8 mouse cellular contexts compared by ENCODE assay signal in genomic region chr9:109082124-109082800, GRCm38 (mm10). TPM values are rescaled to one million over a fixed set of nuclear protein-coding genes. Genes with fewer than 3 reads are reported as not detected.
DNase-seq lines count a peak whose midpoint lies in the region; ATAC-seq and TF ChIP-seq lines count a peak whose summit lies in the region.

Gene Ccdc51, plus strand, starts transcription at chr9:109082493.
Gene Tma7, minus strand, starts transcription at chr9:109082587.

- ATAC-seq in forebrain, postnatal 0 days, result peak; percentile 99
- peak; percentile 98 for ATAC-seq in lung, embryonic 14.5 days (ENCODE audit: insufficient read depth)
- ATAC-seq in neutrophil, adult 5-6 weeks (ENCODE audit: extremely low read depth, insufficient number of reproducible peaks, low FRiP score, poor library complexity, severe bottlenecking), result peak; percentile 97

- no peak for TF ChIP-seq EP300 in MEL (IDR thresholded peaks at IDR 0.05; ENCODE audit: low read depth in 1 of 2, low read length in 2 of 2)

- no peak for TF ChIP-seq RAD21 in MEL (IDR thresholded peaks at IDR 0.05; ENCODE audit: low read depth, low read length)

- DNase-seq in MEL (ENCODE audit: low read depth, low spot score), result peak; percentile 97
- peak; percentile 87 for DNase-seq in cerebellum, adult 11-12 months
- DNase-seq in forebrain, postnatal 0 days, result peak; percentile 87
- DNase-seq in heart, postnatal 4 days, result peak; percentile 84
- peak; percentile 87 to 88 for DNase-seq in layer of hippocampus, adult 8-10 months (ENCODE audit: low spot score in 2 of 2)
- DNase-seq in lung, embryonic 14.5 days, result peak; percentile 89
- DNase-seq in testis, postnatal 14 days (ENCODE audit: low spot score), result peak; percentile 86

- peak within 1 kb of the TSS; percentile 76 for H3K4me2 ChIP-seq in forebrain, postnatal 0 days (ENCODE audit: low read depth)
- H3K4me2 ChIP-seq in lung, embryonic 14.5 days, result peak within 1 kb of the TSS; percentile 86

- peak within 1 kb of the TSS; percentile 75 for H3K27ac ChIP-seq in MEL (ENCODE audit: control insufficient read depth, low read depth, low read length)
- peak within 1 kb of the TSS; percentile 76 for H3K27ac ChIP-seq in forebrain, postnatal 0 days (ENCODE audit: low read depth, low read length)
- H3K27ac ChIP-seq in lung, embryonic 14.5 days (ENCODE audit: low read depth), result peak within 1 kb of the TSS; percentile 68

- TF ChIP-seq CTCF in MEL (IDR thresholded peaks at IDR 0.05 in 2 of 3, conservative IDR thresholded peaks at IDR 0.05 in 1 of 3; ENCODE audit: control insufficient read depth in 1 of 3, insufficient read depth in 1 of 3, low read depth in 2 of 3, low read length in 3 of 3, poor library complexity in 1 of 3, severe bottlenecking in 1 of 3), result no peak
- TF ChIP-seq CTCF in forebrain, postnatal 0 days (IDR thresholded peaks at IDR 0.05; ENCODE audit: low read depth), result no peak
- no peak for TF ChIP-seq CTCF in lung, embryonic 14.5 days (IDR thresholded peaks at IDR 0.05; ENCODE audit: low read depth)

- peaks cover 37% of the 10 kb centered on the region for H3K79me2 ChIP-seq in MEL (ENCODE audit: control insufficient read depth, insufficient read depth, low read length, poor library complexity)

- H3K9me3 ChIP-seq in MEL (replicated peaks; ENCODE audit: insufficient read depth, low read length), result no peaks in the 10 kb centered on the region
- no peaks in the 10 kb centered on the region for H3K9me3 ChIP-seq in forebrain, postnatal 0 days (ENCODE audit: low read length)
- H3K9me3 ChIP-seq in lung, embryonic 14.5 days (ENCODE audit: low read depth, low read length), result no peaks in the 10 kb centered on the region

- peak within 1 kb of the TSS; percentile 56 to 82 for H3K4me3 ChIP-seq in MEL (ENCODE audit: control insufficient read depth in 1 of 2, insufficient read depth in 1 of 2, low read depth in 2 of 2, low read length in 2 of 2)
- peak within 1 kb of the TSS; percentile 71 for H3K4me3 ChIP-seq in forebrain, postnatal 0 days (ENCODE audit: low read depth, low read length)
- H3K4me3 ChIP-seq in lung, embryonic 14.5 days (ENCODE audit: low read depth, low read length), result peak within 1 kb of the TSS; percentile 50

- H3K9ac ChIP-seq in MEL (ENCODE audit: control insufficient read depth, low read depth, low read length, poor library complexity, severe bottlenecking), result peak within 1 kb of the TSS; percentile 74
- H3K9ac ChIP-seq in forebrain, postnatal 0 days, result peak within 1 kb of the TSS; percentile 76
- peak within 1 kb of the TSS; percentile 68 for H3K9ac ChIP-seq in lung, embryonic 14.5 days

- H3K36me3 ChIP-seq in MEL (ENCODE audit: control insufficient read depth in 1 of 2, insufficient read depth in 2 of 2, low read length in 2 of 2), result peaks cover 4 to 6% of the 10 kb centered on the region in 2 experiments; a peak in 3 of 4 replicates
- peaks cover 14% of the 10 kb centered on the region; the same call in 1 of the 2 replicates for H3K36me3 ChIP-seq in forebrain, postnatal 0 days (ENCODE audit: insufficient read depth)
- peaks cover 24% of the 10 kb centered on the region for H3K36me3 ChIP-seq in lung, embryonic 14.5 days (ENCODE audit: insufficient read depth)

- TF ChIP-seq POLR2A in MEL (IDR thresholded peaks at IDR 0.05; ENCODE audit: control insufficient read depth in 1 of 2, insufficient read depth in 1 of 2, low read depth in 1 of 2, low read length in 2 of 2, poor library complexity in 1 of 2), result peak; percentile 85 to 94

- no peaks in the 10 kb centered on the region for H3K27me3 ChIP-seq in MEL (ENCODE audit: control insufficient read depth in 1 of 2, insufficient read depth in 2 of 2, low read length in 2 of 2)
- H3K27me3 ChIP-seq in forebrain, postnatal 0 days (ENCODE audit: insufficient read depth, low read length), result no peaks in the 10 kb centered on the region
- H3K27me3 ChIP-seq in lung, embryonic 14.5 days (ENCODE audit: insufficient read depth, low read length), result no peaks in the 10 kb centered on the region

- under 1% methylated on average over 37 of the region's 37 CpGs for WGBS in forebrain, postnatal 0 days
- WGBS in lung, embryonic 14.5 days, result under 1% methylated on average over 37 of the region's 37 CpGs

- peaks cover 0 to 9% of the 10 kb centered on the region in 2 experiments; a peak in 2 of 4 replicates for H3K4me1 ChIP-seq in MEL (ENCODE audit: control insufficient read depth in 1 of 2, insufficient read depth in 2 of 2, low read length in 2 of 2)
- peaks cover 6% of the 10 kb centered on the region; the same call in 1 of the 2 replicates for H3K4me1 ChIP-seq in forebrain, postnatal 0 days (ENCODE audit: insufficient read depth)
- H3K4me1 ChIP-seq in lung, embryonic 14.5 days (ENCODE audit: insufficient read depth), result peaks cover 11% of the 10 kb centered on the region

TF ChIP-seq in MEL, 35 proteins besides CTCF, POLR2A, EP300 and RAD21:
- TF ChIP-seq KAT2A (conservative IDR thresholded peaks at IDR 0.05; ENCODE audit: low read depth, low read length) (peak; percentile 47; the same call in 1 of the 2 replicates), SIN3A (IDR thresholded peaks at IDR 0.05; ENCODE audit: low read length) (peak; percentile 91), MAX (IDR thresholded peaks at IDR 0.05; ENCODE audit: low read length) (peak; percentile 42), MAZ (IDR thresholded peaks at IDR 0.05; ENCODE audit: low read depth, low read length) (peak; percentile 50; the same call in 1 of the 2 replicates), CHD2 (IDR thresholded peaks at IDR 0.05; ENCODE audit: low read length) (peak; percentile 58), NRF1 (IDR thresholded peaks at IDR 0.05; ENCODE audit: insufficient read depth, low read depth, low read length, poor library complexity, severe bottlenecking) (0 out of 2 replicates have a peak, but pooled peaks have one; percentile 12), HCFC1 (IDR thresholded peaks at IDR 0.05; ENCODE audit: low read depth, low read length) (peak; percentile 89), MEF2A (IDR thresholded peaks at IDR 0.05; ENCODE audit: extremely low read depth, insufficient replicate concordance, low read depth, low read length, poor library complexity, severe bottlenecking) (no peak), TBP (IDR thresholded peaks at IDR 0.05; ENCODE audit: low read depth, low read length) (peak; percentile 96), USF2 (IDR thresholded peaks at IDR 0.05; ENCODE audit: borderline replicate concordance in 1 of 2, insufficient read depth in 1 of 2, low read depth in 1 of 2, low read length in 2 of 2) (no peak), NELFE (IDR thresholded peaks at IDR 0.05; ENCODE audit: low read depth, low read length) (peak; percentile 88), POLR2AphosphoS2 (IDR thresholded peaks at IDR 0.05; ENCODE audit: low read length) (peak; percentile 76), ETS1 (IDR thresholded peaks at IDR 0.05; ENCODE audit: low read depth, low read length) (no peak; the same call in 1 of the 2 replicates), ELF1 (IDR thresholded peaks at IDR 0.05; ENCODE audit: low read depth, low read length) (peak; percentile 91), MYC (IDR thresholded peaks at IDR 0.05; ENCODE audit: low read depth, low read length) (peak; percentile 26; the same call in 1 of the 2 replicates), MXI1 (IDR thresholded peaks at IDR 0.05; ENCODE audit: low read depth, low read length) (peak; percentile 65)
TF ChIP-seq in MEL: peak in this region for 13.

RNA-seq across cellular contexts. Expression of gene Ccdc51, which starts in this region (rescaled TPM):
- total RNA-seq in MEL (2012; rRNA removed), result 26.8 and 28.4 TPM in 2 replicates
- polyA plus RNA-seq in MEL (2012; ENCODE audit: insufficient read depth in 1 of 2, insufficient read length in 2 of 2, low read depth in 1 of 2, low replicate concordance in 2 of 2, missing spikeins in 1 of 2), result 10 to 100 TPM in 1 of 2 experiments, not detected in 1; 15.1 TPM
- total RNA-seq in forebrain, postnatal 0 days (2014; rRNA removed), result 12.2 and 12.9 TPM in 2 replicates
- polyA plus RNA-seq in forebrain, postnatal 0 days (2015; fragmentation: Nextera tagmentation; extraction: Ambion mirVana), result 6.4 and 7.2 TPM in 2 replicates
- 10 to 100 TPM; 11.5 to 12.2 TPM for total RNA-seq in heart, postnatal 4 days (2021)
- 1 to 10 TPM; 7.8 to 9.2 (median 8.9) TPM for total RNA-seq in layer of hippocampus, adult 8-10 months (2022)
- 9.3 and 10.6 TPM in 2 replicates for polyA plus RNA-seq in lung, embryonic 14.5 days (2014; fragmentation: Nextera tagmentation; extraction: Ambion mirVana)
- total RNA-seq in neutrophil, adult 5-6 weeks (2017), result 5.8 and 5.9 TPM in 2 replicates

RNA-seq across cellular contexts. Expression of gene Tma7, which starts in this region (rescaled TPM):
- total RNA-seq in MEL (2012; rRNA removed), result 346 and 400 TPM in 2 replicates
- polyA plus RNA-seq in MEL (2012; ENCODE audit: insufficient read depth in 1 of 2, insufficient read length in 2 of 2, low read depth in 1 of 2, low replicate concordance in 2 of 2, missing spikeins in 1 of 2), result 100 to 1,000 TPM in 1 of 2 experiments, not detected in 1; 366 TPM
- total RNA-seq in forebrain, postnatal 0 days (2014; rRNA removed), result 177 and 216 TPM in 2 replicates
- 695 and 816 TPM in 2 replicates for polyA plus RNA-seq in forebrain, postnatal 0 days (2015; fragmentation: Nextera tagmentation; extraction: Ambion mirVana)
- total RNA-seq in heart, postnatal 4 days (2021), result 100 to 1,000 TPM; 294 to 307 TPM
- total RNA-seq in layer of hippocampus, adult 8-10 months (2022), result 100 to 1,000 TPM; 284 to 327 (median 306) TPM
- 599 and 638 TPM in 2 replicates for polyA plus RNA-seq in lung, embryonic 14.5 days (2014; fragmentation: Nextera tagmentation; extraction: Ambion mirVana)
- 99.2 and 100 TPM in 2 replicates for total RNA-seq in neutrophil, adult 5-6 weeks (2017)

Comparison
In these comparisons a context has a peak if more than half of its experiments do, and no peak if none do; other contexts are left out.
1. Peak in every context shown above with its lines: DNase-seq, ATAC-seq, H3K4me3 ChIP-seq and H3K27ac ChIP-seq.